Mouse (Mus musculus) liver, embryonic 14.5 days (tissue): Measurements from ENCODE around the gene Bcl11a.

ENCODE experiments used
- CTCF ChIP-seq: IDR thresholded peaks from 2 replicates; pipeline ENCODE4 v1.5.1; 2016; ENCODE audit warnings: antibody characterized with exemption, low read depth, control low read depth
- EP300 ChIP-seq: IDR thresholded peaks from 2 replicates; pipeline ENCODE4 v1.6.1; 2016; ENCODE audit warnings: antibody characterized with exemption, low read depth

- TF ChIP-seq CTCF (no peak), EP300 (no peak)
These were observed 8.1 kb downstream of the Bcl11a start for GRCm38 (mm10) chr11:24085986-24086385.
